Mouse (Mus musculus): ENCODE data around the gene Dll4.

DNA sequence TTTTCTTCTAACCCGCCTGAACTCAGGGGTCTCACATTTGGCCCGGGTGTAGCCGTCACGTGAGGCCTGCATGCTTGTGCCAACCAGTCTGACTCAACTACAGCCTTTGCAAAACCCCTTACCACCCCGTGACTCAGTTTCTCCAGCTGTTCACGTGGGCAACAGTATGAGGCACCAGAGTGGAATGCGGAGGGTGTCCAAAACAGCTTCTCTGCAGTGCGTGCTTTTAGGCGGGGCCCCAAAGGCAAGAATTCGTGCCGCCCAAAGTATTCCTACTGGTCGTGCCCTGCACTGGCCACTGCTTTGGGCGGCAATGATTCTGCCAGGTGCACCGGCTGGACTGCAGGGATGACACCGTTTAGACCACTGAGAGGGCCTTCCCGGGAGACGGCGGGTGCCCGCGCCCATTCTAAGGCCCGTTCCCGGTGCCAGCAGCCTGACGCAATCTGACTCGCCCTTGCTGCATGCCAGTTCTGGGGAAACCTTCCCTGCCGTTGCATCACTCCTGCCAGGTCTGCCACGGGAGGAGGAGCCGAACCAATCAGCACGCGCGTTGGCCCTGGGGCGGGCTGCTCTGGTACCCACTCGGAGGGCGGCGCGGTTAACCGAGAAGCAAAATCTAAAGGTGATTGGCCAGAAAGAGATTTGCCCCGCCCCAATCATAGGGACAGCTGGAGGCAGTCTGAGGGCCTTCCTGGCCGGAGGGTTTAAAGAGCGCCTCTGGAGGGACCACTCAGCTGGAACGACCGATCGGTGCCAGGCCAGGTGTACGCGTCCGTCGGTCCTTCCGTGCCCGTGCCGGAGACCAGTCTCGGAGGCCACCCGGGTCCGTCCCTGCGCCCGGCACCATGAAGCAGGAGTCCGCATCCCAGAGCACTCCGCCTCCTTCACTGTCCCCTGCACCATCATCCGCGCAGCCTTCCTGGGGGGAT is 25.2 kb downstream of the Dll4 start, which contains the start of gene Chac1:
- TF ChIP-seq CTCF (IDR thresholded peaks at IDR 0.05; ENCODE audit: borderline replicate concordance, insufficient read depth, low read depth, low read length) = no peak
- peak; percentile 67; the same call in 1 of the 2 replicates for TF ChIP-seq POLR2A (IDR thresholded peaks at IDR 0.05; ENCODE audit: borderline replicate concordance, insufficient read depth, low read length)
